Mouse (Mus musculus): ENCODE measurements around the gene Rimklb. TPM values are rescaled to one million over a fixed set of nuclear protein-coding genes. Genes with fewer than 3 reads are reported as not detected.
"Not testable (repeated sequence)": the region's sequence is repeated elsewhere in the genome, so short reads cannot be mapped to it uniquely, and the experiment has no call there.

Rimklb gene
- total RNA-seq, 1 experiment from 2014 or later = 0.12 TPM

GRCm38 (mm10) chr6:122505545-122505944 lies 7.0 kb upstream of the Rimklb start, which contains the start of gene Mfap5:
Gene Mfap5, plus strand, starts transcription at chr6:122505845.
- no peak for ATAC-seq (ENCODE audit: extremely low read depth, insufficient number of reproducible peaks, low FRiP score, poor library complexity, severe bottlenecking)

- ATAC-seq (ENCODE audit: extremely low read depth, insufficient number of reproducible peaks, low FRiP score, poor library complexity, severe bottlenecking) = no peak
Observed at GRCm38 (mm10) chr6:122505041-122505440, 6.5 kb upstream of the Rimklb start.

- ATAC-seq (ENCODE audit: extremely low read depth, insufficient number of reproducible peaks, low FRiP score, poor library complexity, severe bottlenecking) = no peak
Observed at GRCm38 (mm10) chr6:122496501-122496900, 2.1 kb downstream of the Rimklb start.

- no peak for ATAC-seq (ENCODE audit: extremely low read depth, insufficient number of reproducible peaks, low FRiP score, poor library complexity, severe bottlenecking)
Observed at GRCm38 (mm10) chr6:122495082-122495881, 3.3 kb downstream of the Rimklb start.

GRCm38 (mm10) chr6:122493799-122494472 lies 4.6 kb downstream of the Rimklb start:
- ATAC-seq (ENCODE audit: extremely low read depth, insufficient number of reproducible peaks, low FRiP score, poor library complexity, severe bottlenecking) = no peak

- no peak for ATAC-seq (ENCODE audit: extremely low read depth, insufficient number of reproducible peaks, low FRiP score, poor library complexity, severe bottlenecking)
Observed at GRCm38 (mm10) chr6:122492479-122492878, 6.1 kb downstream of the Rimklb start.

GRCm38 (mm10) chr6:122491557-122491956 lies 7.0 kb downstream of the Rimklb start:
- no peak for ATAC-seq (ENCODE audit: extremely low read depth, insufficient number of reproducible peaks, low FRiP score, poor library complexity, severe bottlenecking)

GRCm38 (mm10) chr6:122490929-122491512 lies 7.5 kb downstream of the Rimklb start:
- no peak for ATAC-seq (ENCODE audit: extremely low read depth, insufficient number of reproducible peaks, low FRiP score, poor library complexity, severe bottlenecking)

GRCm38 (mm10) chr6:122486297-122487117 lies 12.1 kb downstream of the Rimklb start:
- ATAC-seq (ENCODE audit: extremely low read depth, insufficient number of reproducible peaks, low FRiP score, poor library complexity, severe bottlenecking) = no peak

GRCm38 (mm10) chr6:122485401-122486296 lies 12.9 kb downstream of the Rimklb start:
- no peak for ATAC-seq (ENCODE audit: extremely low read depth, insufficient number of reproducible peaks, low FRiP score, poor library complexity, severe bottlenecking)

GRCm38 (mm10) chr6:122478062-122478461 lies 20.5 kb downstream of the Rimklb start:
- ATAC-seq (ENCODE audit: extremely low read depth, insufficient number of reproducible peaks, low FRiP score, poor library complexity, severe bottlenecking) = no peak

GRCm38 (mm10) chr6:122471461-122471860 lies 27.1 kb downstream of the Rimklb start:
- ATAC-seq (ENCODE audit: extremely low read depth, insufficient number of reproducible peaks, low FRiP score, poor library complexity, severe bottlenecking) = not testable (repeated sequence)

GRCm38 (mm10) chr6:122470240-122470639 lies 28.3 kb downstream of the Rimklb start:
- no peak for ATAC-seq (ENCODE audit: extremely low read depth, insufficient number of reproducible peaks, low FRiP score, poor library complexity, severe bottlenecking)

GRCm38 (mm10) chr6:122469030-122469640 lies 29.4 kb downstream of the Rimklb start:
- no peak for ATAC-seq (ENCODE audit: extremely low read depth, insufficient number of reproducible peaks, low FRiP score, poor library complexity, severe bottlenecking)

GRCm38 (mm10) chr6:122466092-122466713 lies 32.4 kb downstream of the Rimklb start:
- no peak for ATAC-seq (ENCODE audit: extremely low read depth, insufficient number of reproducible peaks, low FRiP score, poor library complexity, severe bottlenecking)

- no peak for ATAC-seq (ENCODE audit: extremely low read depth, insufficient number of reproducible peaks, low FRiP score, poor library complexity, severe bottlenecking)
Observed at GRCm38 (mm10) chr6:122458946-122459693, 39.4 kb downstream of the Rimklb start.

GRCm38 (mm10) chr6:122447848-122448247 lies 50.7 kb downstream of the Rimklb start:
- no peak for ATAC-seq (ENCODE audit: extremely low read depth, insufficient number of reproducible peaks, low FRiP score, poor library complexity, severe bottlenecking)

All from neutrophil, adult 5-6 weeks (primary cell).